Mouse (Mus musculus) stomach, embryonic 16.5 days (tissue): ENCODE data around the gene Mmd2. TPM values are rescaled to one million over a fixed set of nuclear protein-coding genes. Genes with fewer than 3 reads are reported as not detected.

Experiments used
- ATAC-seq: fragments of 200-750 bp; cut with Nextera tagmentation; 2 replicates; pipeline ENCODE4 v1.8.0; 2017; ENCODE audit warnings: moderate number of reproducible peaks, moderate TSS enrichment; ENCODE audit not compliant: insufficient read depth, low FRiP score
- H3K27ac ChIP-seq: fragments of 300-500 bp; sonication (generic); 2 replicates; pipeline ENCODE4 v1.5.1; 2014; ENCODE audit warnings: low read length
- H3K27me3 ChIP-seq: fragments of 300-500 bp; sonication (generic); 2 replicates; pipeline ENCODE4 v1.6.1; 2014; ENCODE audit warnings: low read length, control low read depth, mixed read lengths; ENCODE audit not compliant: control insufficient read depth, insufficient read depth
- H3K36me3 ChIP-seq: fragments of 300-500 bp; sonication (generic); 2 replicates; pipeline ENCODE4 v1.6.1; 2014; ENCODE audit warnings: low read length; ENCODE audit not compliant: control insufficient read depth, insufficient read depth
- H3K4me1 ChIP-seq: fragments of 300-500 bp; sonication (generic); 2 replicates; pipeline ENCODE4 v1.6.1; 2014; ENCODE audit warnings: low read length, control low read depth, mixed read lengths; ENCODE audit not compliant: control insufficient read depth, insufficient read depth
- H3K4me2 ChIP-seq: fragments of 300-500 bp; sonication (generic); 2 replicates; pipeline ENCODE4 v1.6.1; 2014; ENCODE audit warnings: low read depth, low read length, mixed read lengths
- H3K4me3 ChIP-seq: fragments of 300-500 bp; sonication (generic); replicated peaks from 2 replicates; pipeline ENCODE4 v1.5.1; 2014; ENCODE audit warnings: mild to moderate bottlenecking, low read length
- H3K9ac ChIP-seq: fragments of 300-500 bp; sonication (generic); 2 replicates; pipeline ENCODE4 v1.6.1; 2014; ENCODE audit warnings: low read length
- H3K9me3 ChIP-seq: fragments of 300-500 bp; sonication (generic); replicated peaks from 2 replicates; pipeline ENCODE4 v1.6.1; 2016; ENCODE audit warnings: low read length, control low read depth; ENCODE audit not compliant: control insufficient read depth
- WGBS: fragments of 180-500 bp; shearing (Covaris S2); extraction: QIAGEN DNeasy Blood & Tissue Kit; methylation state at CpG from one replicate; pipeline ENCODE4 v1.1.7; 2014; 5-methylcytosine and 5-hydroxymethylcytosine counted together
- polyA plus RNA-seq: library from polyadenylated mRNA; unstranded; fragments of >200 nt; fragmentation: Nextera tagmentation; extraction: Ambion mirVana; gene quantifications from 2 replicates; pipeline ENCODE4 v1.2.1, GENCODE M21; 2015

Gene Mmd2
- 3.3 and 3.6 TPM in 2 replicates for polyA plus RNA-seq

DNA sequence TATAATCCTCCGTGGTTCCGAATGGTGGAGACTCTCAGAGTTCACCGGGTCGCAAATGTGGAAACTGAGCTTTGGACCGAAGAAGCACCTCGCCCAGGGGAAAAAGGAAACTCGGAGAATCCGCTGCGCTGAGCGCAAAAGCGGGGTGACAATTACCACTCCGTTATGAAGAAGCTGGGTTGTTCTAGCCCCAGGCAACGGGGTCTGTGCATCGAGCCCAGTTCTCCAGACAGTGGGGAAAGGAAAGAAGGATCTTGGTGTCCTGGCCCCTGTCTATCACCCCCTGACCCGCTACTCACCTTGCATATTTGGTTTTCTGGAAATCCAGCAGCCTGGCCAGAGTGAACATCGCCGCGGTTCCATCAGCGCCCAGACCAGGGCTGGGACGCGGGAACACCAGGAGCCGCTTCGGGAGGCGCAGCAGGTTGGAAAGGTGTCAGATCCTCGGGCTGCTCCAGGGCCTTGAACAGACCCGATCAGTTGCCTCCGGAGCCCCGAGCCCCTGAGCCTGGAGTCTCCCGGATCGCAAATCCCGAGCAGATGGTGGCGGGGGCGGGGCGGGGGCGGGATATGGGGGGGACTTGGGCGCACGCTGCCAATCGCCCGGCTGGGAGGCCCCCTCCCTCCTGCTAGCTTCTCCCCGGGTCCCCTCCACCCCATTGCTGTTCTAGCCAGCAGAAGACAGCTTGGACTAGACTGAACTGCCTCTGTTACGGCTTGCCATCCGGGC, at the start of gene Mmd2:
Mmd2 (minus strand) TSS at position 542 of the 730 bp plus-strand sequence.
- Histone ChIP-seq H3K9ac (peak within 1 kb of the TSS; percentile 36), H3K9me3 (no peaks in the 10 kb centered on the region)

DNA sequence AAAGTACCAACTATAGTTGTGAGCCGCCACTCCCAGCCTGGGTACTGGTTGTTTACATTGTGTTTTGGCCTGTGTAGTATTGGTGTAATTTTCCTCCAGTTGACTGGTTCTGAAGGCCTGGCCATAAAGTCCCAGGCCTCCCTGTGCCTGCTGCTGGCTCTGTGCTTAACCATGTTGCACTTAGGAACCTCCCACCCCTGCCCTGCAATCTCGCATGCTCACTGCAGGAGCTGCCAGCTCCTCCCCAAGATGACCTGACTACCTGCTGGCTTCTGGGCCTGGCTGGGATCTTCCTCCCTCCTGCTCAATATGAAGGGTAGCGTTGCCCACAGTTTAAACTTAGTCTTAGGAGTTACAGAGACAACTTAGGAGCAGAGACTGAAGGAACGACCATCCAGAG, 43.7 kb upstream of the Mmd2 start:
- 0 out of 2 replicates have a peak, but pooled peaks cover 6% of the 10 kb centered on the region for H3K36me3 ChIP-seq
- H3K9me3 ChIP-seq = no peaks in the 10 kb centered on the region
- no peak for ATAC-seq
- no peak overlapping the region for H3K27ac ChIP-seq
- 65% methylated on average over 4 of the region's 4 CpGs for WGBS
- peaks cover 8% of the 10 kb centered on the region; the same call in 1 of the 2 replicates for H3K4me1 ChIP-seq
- no peak overlapping the region for H3K9ac ChIP-seq
- H3K27me3 ChIP-seq = no peaks in the 10 kb centered on the region
- no peak overlapping the region for H3K4me2 ChIP-seq
- H3K4me3 ChIP-seq = no peak overlapping the region

More for the DNA sequence above, at the start of gene Mmd2:
- Histone ChIP-seq H3K4me1 (no peaks in the 10 kb centered on the region), H3K4me2 (peak within 1 kb of the TSS; percentile 65), H3K27me3 (peaks cover 17% of the 10 kb centered on the region; the same call in 1 of the 2 replicates), H3K36me3 (no peaks in the 10 kb centered on the region), H3K4me3 (peak within 1 kb of the TSS; percentile 38), H3K27ac (no peak within 1 kb of the TSS)
- peak; percentile 68; the same call in 1 of the 2 replicates for ATAC-seq
- 3% methylated on average over 42 of the region's 42 CpGs for WGBS

DNA sequence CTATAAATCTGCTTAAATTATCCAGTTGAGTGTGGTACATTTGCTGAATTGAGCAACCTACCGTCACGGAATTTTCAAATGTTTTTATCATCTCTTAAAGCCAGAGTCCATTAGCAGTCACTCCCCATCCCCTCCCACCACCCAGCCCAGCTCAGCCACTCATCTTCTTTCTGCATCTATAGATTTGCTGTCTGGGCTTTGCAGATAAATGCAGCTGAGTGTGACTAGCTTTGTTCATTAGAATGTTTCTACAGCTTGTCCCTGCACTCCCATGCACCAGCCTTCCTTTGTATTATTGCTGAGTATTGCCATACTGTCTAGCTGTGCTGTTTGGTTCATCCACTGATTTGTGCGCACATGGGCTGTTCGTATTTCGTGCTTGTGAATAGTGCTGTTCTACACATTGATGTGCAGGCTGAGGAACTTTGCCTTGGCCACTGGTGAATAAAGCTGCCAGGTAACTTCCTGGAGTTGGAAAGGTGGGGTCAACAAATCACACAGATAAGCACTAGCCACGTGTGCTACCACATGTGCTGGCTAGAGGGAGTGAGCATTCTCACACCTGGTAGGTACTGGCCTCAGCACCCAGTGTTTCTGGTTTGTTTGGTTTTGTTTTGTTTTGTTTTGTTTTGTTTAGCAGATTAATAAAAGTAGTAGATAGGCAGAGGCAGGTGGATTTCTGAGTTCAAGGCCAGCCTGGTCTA, 42.3 kb upstream of the Mmd2 start:
- Histone ChIP-seq H3K27me3 (no peaks in the 10 kb centered on the region), H3K4me1 (peaks cover 8% of the 10 kb centered on the region; the same call in 1 of the 2 replicates), H3K4me3 (no peak overlapping the region), H3K9ac (no peak overlapping the region), H3K27ac (no peak overlapping the region), H3K36me3 (no peaks in the 10 kb centered on the region), H3K4me2 (no peak overlapping the region), H3K9me3 (no peaks in the 10 kb centered on the region)
- WGBS = 49% methylated on average over 6 of the region's 6 CpGs
- ATAC-seq = peak; percentile 85; the same call in 1 of the 2 replicates

DNA sequence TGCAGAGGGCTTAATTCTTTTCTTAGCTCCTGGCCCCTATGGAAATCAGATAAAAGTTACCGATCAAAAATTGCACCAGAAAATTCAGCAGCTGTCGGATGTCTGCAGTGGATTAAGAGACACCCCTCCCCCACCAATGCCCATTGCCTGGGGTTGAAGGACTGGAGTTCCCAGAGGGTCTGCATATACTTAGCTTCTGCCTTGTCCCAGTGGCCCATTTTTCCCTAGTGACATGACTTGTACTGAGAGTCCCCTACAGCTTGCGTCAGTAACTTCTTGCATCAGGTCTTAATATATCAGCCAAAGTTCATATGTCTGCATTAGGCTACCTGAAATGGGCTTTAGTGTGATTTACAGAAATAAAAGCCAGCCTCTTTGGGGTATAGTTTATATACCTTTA, 41.8 kb upstream of the Mmd2 start:
- Histone ChIP-seq H3K36me3 (no peaks in the 10 kb centered on the region), H3K9me3 (no peaks in the 10 kb centered on the region), H3K4me3 (no peak overlapping the region), H3K4me1 (peaks cover 8% of the 10 kb centered on the region; the same call in 1 of the 2 replicates), H3K9ac (no peak overlapping the region), H3K27ac (no peak overlapping the region), H3K27me3 (no peaks in the 10 kb centered on the region), H3K4me2 (no peak overlapping the region)
- no peak for ATAC-seq
- WGBS = 45% methylated on average over 3 of the region's 3 CpGs

DNA sequence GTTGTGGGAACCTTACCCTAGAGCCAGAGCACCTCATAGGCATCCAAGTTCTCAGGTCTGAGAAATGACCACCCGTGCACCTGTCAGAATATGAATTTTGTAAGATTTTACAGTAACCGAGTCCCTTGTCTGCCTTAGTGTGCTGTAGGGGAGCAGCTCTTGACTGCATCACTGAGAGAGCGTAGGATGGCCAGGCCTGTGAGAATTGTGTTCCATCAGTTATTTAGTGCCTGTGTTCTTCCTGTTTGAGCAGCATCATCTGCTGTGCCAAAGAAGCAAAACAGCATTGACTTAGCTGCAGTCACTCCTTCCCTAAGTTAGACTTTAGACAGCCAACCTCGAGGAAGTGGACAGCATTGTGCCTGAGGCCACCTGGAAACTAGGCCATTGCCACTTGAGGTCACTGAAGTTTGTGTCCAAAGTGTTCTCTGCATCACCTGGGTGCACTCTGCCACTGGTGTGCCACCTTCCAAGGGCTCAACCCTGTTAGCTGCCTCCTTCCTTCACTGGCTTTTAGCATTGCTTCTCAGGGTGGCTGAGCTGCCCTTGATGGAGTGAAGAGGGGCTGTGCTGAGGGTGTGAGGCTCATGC, 41.0 kb upstream of the Mmd2 start:
- H3K4me1 ChIP-seq = peaks cover 8% of the 10 kb centered on the region; the same call in 1 of the 2 replicates
- no peak overlapping the region for H3K4me3 ChIP-seq
- WGBS = 86% methylated on average over 4 of the region's 4 CpGs
- H3K27me3 ChIP-seq = no peaks in the 10 kb centered on the region
- no peak overlapping the region for H3K4me2 ChIP-seq
- peaks cover 3% of the 10 kb centered on the region; the same call in 1 of the 2 replicates for H3K36me3 ChIP-seq
- no peaks in the 10 kb centered on the region for H3K9me3 ChIP-seq
- no peak overlapping the region for H3K27ac ChIP-seq
- ATAC-seq = no peak
- no peak overlapping the region for H3K9ac ChIP-seq

DNA sequence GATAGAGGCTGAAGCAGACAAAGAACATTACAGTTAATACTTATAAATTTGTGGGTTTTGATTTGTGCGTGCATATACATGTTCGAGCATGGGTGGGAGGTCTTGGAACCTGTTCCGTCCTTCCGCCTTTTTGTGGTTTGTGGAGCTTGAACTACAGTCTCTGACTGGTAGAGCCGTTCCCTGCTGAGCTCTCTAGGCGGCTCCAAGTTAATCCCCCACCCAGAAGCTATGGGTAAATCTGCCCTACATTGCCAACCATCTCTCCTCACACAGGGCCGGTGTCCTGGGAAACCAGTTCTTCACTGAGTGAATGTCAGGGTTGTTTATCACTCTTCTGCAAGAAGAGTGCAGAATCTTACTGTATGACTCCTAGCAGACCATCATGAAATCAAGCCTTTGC, 39.6 kb upstream of the Mmd2 start:
- H3K9me3 ChIP-seq = no peaks in the 10 kb centered on the region
- ATAC-seq = no peak

DNA sequence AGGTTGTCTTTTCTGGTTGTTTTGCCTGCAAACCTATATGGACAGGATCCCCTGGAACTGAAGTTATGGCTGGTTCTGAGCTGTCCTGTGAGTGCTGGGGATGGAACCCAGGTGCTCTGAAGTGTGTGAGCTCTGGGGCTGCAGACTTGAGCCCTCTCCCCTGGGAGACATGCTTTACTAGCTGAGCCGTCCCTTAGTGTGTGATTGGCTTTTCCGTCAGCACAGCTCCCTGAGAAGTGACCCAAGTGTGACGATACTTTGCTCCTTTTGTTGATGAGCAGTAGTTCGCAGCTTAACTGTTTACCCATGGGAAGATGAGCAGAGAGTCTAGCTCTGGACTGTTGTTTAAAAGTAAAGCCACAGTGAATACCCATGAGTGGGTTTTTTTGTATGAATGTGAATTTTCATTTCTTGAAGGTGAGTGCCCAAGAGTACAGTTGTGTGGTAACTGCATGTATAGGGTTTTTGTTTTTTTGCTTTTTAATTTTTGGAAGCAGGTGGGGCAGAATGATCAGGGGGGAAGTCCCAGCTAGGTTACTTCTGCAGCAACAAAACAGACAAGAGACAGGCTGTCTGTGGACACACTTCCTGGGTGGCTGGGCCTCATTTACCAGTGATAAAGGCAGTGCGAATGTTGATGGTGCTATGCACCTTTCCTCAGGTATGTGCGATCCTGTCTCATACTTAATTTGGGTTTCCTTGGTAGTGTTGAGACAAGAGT, 32.9 kb upstream of the Mmd2 start:
- H3K4me2 ChIP-seq = no peak overlapping the region
- H3K27ac ChIP-seq = no peak overlapping the region
- ATAC-seq = no peak
- WGBS = 85% methylated on average over 6 of the region's 6 CpGs
- H3K27me3 ChIP-seq = no peaks in the 10 kb centered on the region
- no peak overlapping the region for H3K9ac ChIP-seq
- H3K36me3 ChIP-seq = peaks cover 10% of the 10 kb centered on the region; the same call in 1 of the 2 replicates
- H3K9me3 ChIP-seq = no peaks in the 10 kb centered on the region
- no peaks in the 10 kb centered on the region for H3K4me1 ChIP-seq
- no peak overlapping the region for H3K4me3 ChIP-seq

More for the DNA sequence above, 39.6 kb upstream of the Mmd2 start:
- no peaks in the 10 kb centered on the region for H3K27me3 ChIP-seq
- H3K4me2 ChIP-seq = no peak overlapping the region
- no peak overlapping the region; the same call in 1 of the 2 replicates for H3K27ac ChIP-seq
- H3K36me3 ChIP-seq = peaks cover 6% of the 10 kb centered on the region; the same call in 1 of the 2 replicates
- H3K9ac ChIP-seq = no peak overlapping the region
- peaks cover 8% of the 10 kb centered on the region; the same call in 1 of the 2 replicates for H3K4me1 ChIP-seq
- WGBS = 76% methylated on average over 7 of the region's 7 CpGs
- no peak overlapping the region for H3K4me3 ChIP-seq

DNA sequence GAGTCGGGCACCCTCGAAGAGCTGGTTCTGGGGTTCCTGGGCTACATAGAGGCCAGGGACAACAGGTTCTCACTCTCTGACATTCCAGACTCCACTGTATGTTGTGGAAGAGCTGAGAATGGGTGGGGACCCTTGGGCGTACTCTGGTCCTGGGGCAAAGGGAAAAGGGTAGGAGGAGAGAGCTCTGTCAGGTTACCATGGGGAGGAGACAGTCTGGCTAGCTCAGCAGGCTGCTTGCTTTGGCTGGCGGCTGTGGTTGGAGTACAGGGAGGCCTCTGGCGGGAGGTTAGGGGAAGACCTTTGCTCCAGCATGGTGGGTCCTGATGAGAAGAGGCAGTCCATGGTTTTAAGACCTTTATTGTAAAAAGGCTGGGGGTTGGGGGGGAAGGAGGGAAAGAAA, 31.5 kb upstream of the Mmd2 start:
- no peaks in the 10 kb centered on the region for H3K4me1 ChIP-seq
- H3K9ac ChIP-seq = no peak overlapping the region
- 0 out of 2 replicates have a peak, but pooled peaks have one; percentile 29 for ATAC-seq
- H3K4me2 ChIP-seq = no peak overlapping the region
- no peaks in the 10 kb centered on the region for H3K27me3 ChIP-seq
- H3K36me3 ChIP-seq = peaks cover 9% of the 10 kb centered on the region; the same call in 1 of the 2 replicates
- H3K27ac ChIP-seq = no peak overlapping the region
- no peak overlapping the region for H3K4me3 ChIP-seq
- WGBS = 88% methylated on average over 5 of the region's 5 CpGs
- no peaks in the 10 kb centered on the region for H3K9me3 ChIP-seq
